Comparison of ENCODE assay signal across 8 mouse cellular contexts in the genomic region with DNA sequence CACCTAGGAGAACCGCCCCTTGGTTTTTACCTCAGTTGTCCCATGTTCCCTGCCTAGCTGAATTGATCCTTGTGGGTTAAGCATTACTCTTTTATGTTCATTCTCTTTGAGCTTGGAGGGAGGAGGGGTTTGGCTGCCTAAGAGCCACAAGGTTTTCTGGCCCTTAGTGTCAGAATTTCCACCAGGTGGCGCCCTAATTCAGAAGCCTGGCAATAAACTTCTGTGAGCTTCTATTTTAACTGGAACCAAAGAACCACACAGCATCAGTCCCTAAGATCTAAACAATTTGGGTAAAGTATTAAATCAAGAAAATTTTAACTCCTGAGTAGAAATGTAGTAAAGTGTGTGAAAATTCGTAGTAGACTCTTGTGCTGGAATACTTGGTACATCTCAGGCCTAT.
DNase-seq lines count a peak whose midpoint lies in the region; ATAC-seq lines count a peak whose summit lies in the region.

No protein-coding gene starts in this region.

- no peaks in the 10 kb centered on the region for H3K9me3 ChIP-seq in midbrain, embryonic 10.5 days (replicated peaks)
- no peaks in the 10 kb centered on the region for H3K9me3 ChIP-seq in midbrain, embryonic 13.5 days
- no peaks in the 10 kb centered on the region for H3K9me3 ChIP-seq in forebrain, embryonic 15.5 days
- no peaks in the 10 kb centered on the region for H3K9me3 ChIP-seq in intestine, embryonic 15.5 days
- no peaks in the 10 kb centered on the region for H3K9me3 ChIP-seq in stomach, embryonic 14.5 days (ENCODE audit: control insufficient read depth, low read depth, low read length)

- no peak overlapping the region for H3K9ac ChIP-seq in midbrain, embryonic 13.5 days (replicated peaks)
- H3K9ac ChIP-seq in forebrain, embryonic 15.5 days (replicated peaks), result no peak overlapping the region
- H3K9ac ChIP-seq in intestine, embryonic 15.5 days, result no peak overlapping the region
- no peak overlapping the region for H3K9ac ChIP-seq in stomach, embryonic 14.5 days (replicated peaks; ENCODE audit: low read depth, low read length)

- H3K4me3 ChIP-seq in midbrain, embryonic 10.5 days, result no peak overlapping the region
- H3K4me3 ChIP-seq in midbrain, embryonic 13.5 days (replicated peaks), result no peak overlapping the region
- no peak overlapping the region for H3K4me3 ChIP-seq in forebrain, embryonic 15.5 days
- H3K4me3 ChIP-seq in intestine, embryonic 15.5 days (replicated peaks), result no peak overlapping the region
- H3K4me3 ChIP-seq in stomach, embryonic 14.5 days (ENCODE audit: low read depth, low read length), result no peak overlapping the region

- H3K4me2 ChIP-seq in midbrain, embryonic 13.5 days (replicated peaks), result no peak overlapping the region
- H3K4me2 ChIP-seq in forebrain, embryonic 15.5 days (replicated peaks), result no peak overlapping the region
- H3K4me2 ChIP-seq in intestine, embryonic 15.5 days (replicated peaks), result no peak overlapping the region
- H3K4me2 ChIP-seq in stomach, embryonic 14.5 days (replicated peaks; ENCODE audit: low read depth, low read length), result no peak overlapping the region

- no peak for ATAC-seq in midbrain, embryonic 13.5 days
- ATAC-seq in forebrain, embryonic 15.5 days (replicated peaks), result 0 out of 2 replicates have a peak, but pooled peaks have one; percentile 9
- 0 out of 2 replicates have a peak, but pooled peaks have one; percentile 3 for ATAC-seq in intestine, embryonic 15.5 days
- 0 out of 2 replicates have a peak, but pooled peaks have one; percentile 47 for ATAC-seq in monocyte, adult 5-6 weeks (replicated peaks; ENCODE audit: insufficient number of reproducible peaks, low FRiP score, low TSS enrichment, poor library complexity, severe bottlenecking)
- ATAC-seq in stomach, embryonic 14.5 days (ENCODE audit: insufficient number of reproducible peaks, insufficient read depth, low FRiP score, low read depth), result no peak

- WGBS in midbrain, embryonic 10.5 days, result 28% methylated on average over 3 of the region's 3 CpGs
- 20% methylated on average over 3 of the region's 3 CpGs for WGBS in midbrain, embryonic 13.5 days
- 25% methylated on average over 3 of the region's 3 CpGs for WGBS in forebrain, embryonic 15.5 days
- 27% methylated on average over 3 of the region's 3 CpGs for WGBS in intestine, embryonic 15.5 days
- WGBS in stomach, embryonic 14.5 days, result 22% methylated on average over 3 of the region's 3 CpGs

- H3K27me3 ChIP-seq in midbrain, embryonic 10.5 days (ENCODE audit: low read depth, poor library complexity, severe bottlenecking), result no peaks in the 10 kb centered on the region
- no peaks in the 10 kb centered on the region for H3K27me3 ChIP-seq in midbrain, embryonic 13.5 days
- H3K27me3 ChIP-seq in forebrain, embryonic 15.5 days, result no peaks in the 10 kb centered on the region
- H3K27me3 ChIP-seq in intestine, embryonic 15.5 days (replicated peaks), result no peaks in the 10 kb centered on the region
- H3K27me3 ChIP-seq in stomach, embryonic 14.5 days (ENCODE audit: control insufficient read depth, insufficient read depth, low read length), result no peaks in the 10 kb centered on the region

- H3K36me3 ChIP-seq in midbrain, embryonic 10.5 days, result no peaks in the 10 kb centered on the region
- no peaks in the 10 kb centered on the region for H3K36me3 ChIP-seq in midbrain, embryonic 13.5 days
- H3K36me3 ChIP-seq in forebrain, embryonic 15.5 days, result no peaks in the 10 kb centered on the region
- no peaks in the 10 kb centered on the region for H3K36me3 ChIP-seq in intestine, embryonic 15.5 days
- no peaks in the 10 kb centered on the region for H3K36me3 ChIP-seq in stomach, embryonic 14.5 days (ENCODE audit: control insufficient read depth, insufficient read depth, low read length)

- peaks cover 29% of the 10 kb centered on the region for H3K4me1 ChIP-seq in midbrain, embryonic 10.5 days
- H3K4me1 ChIP-seq in midbrain, embryonic 13.5 days (replicated peaks), result peaks cover 16% of the 10 kb centered on the region
- peaks cover 17% of the 10 kb centered on the region for H3K4me1 ChIP-seq in forebrain, embryonic 15.5 days
- H3K4me1 ChIP-seq in intestine, embryonic 15.5 days (replicated peaks), result peaks cover 16% of the 10 kb centered on the region
- H3K4me1 ChIP-seq in stomach, embryonic 14.5 days (ENCODE audit: control insufficient read depth, insufficient read depth, low read length), result peaks cover 32% of the 10 kb centered on the region

- no peak overlapping the region for H3K27ac ChIP-seq in midbrain, embryonic 10.5 days (replicated peaks)
- H3K27ac ChIP-seq in midbrain, embryonic 13.5 days, result no peak overlapping the region
- no peak overlapping the region for H3K27ac ChIP-seq in forebrain, embryonic 15.5 days (replicated peaks)
- peak overlapping the region; percentile 13; the same call in 1 of the 2 replicates for H3K27ac ChIP-seq in intestine, embryonic 15.5 days
- peak overlapping the region; percentile 62; the same call in 1 of the 2 replicates for H3K27ac ChIP-seq in stomach, embryonic 14.5 days (ENCODE audit: low read length)

- peak; percentile 54 for DNase-seq in midbrain, embryonic 10.5 days (ENCODE audit: low spot score)
- DNase-seq in c-Kit-positive CD71-positive TER-119-negative erythroid progenitor cells, embryonic 14.5 days (ENCODE audit: low read depth), result peak; percentile 65
- peak; percentile 45 to 56 for DNase-seq in left cerebral cortex, postnatal 36 days (ENCODE audit: low spot score in 2 of 2)

- intact Hi-C loops in left cerebral cortex, postnatal 36 days (cut with DNase I), result no loop called here

Comparison
In these comparisons a context has a peak if more than half of its experiments do, and no peak if none do; other contexts are left out.
1. H3K27ac ChIP-seq: peak in intestine, embryonic 15.5 days (single experiment) and stomach, embryonic 14.5 days (single experiment); none in midbrain, embryonic 10.5 days (single experiment), midbrain, embryonic 13.5 days (single experiment) and forebrain, embryonic 15.5 days (single experiment).
2. ATAC-seq: peak in forebrain, embryonic 15.5 days (single experiment), intestine, embryonic 15.5 days (single experiment) and monocyte, adult 5-6 weeks (single experiment); none in midbrain, embryonic 13.5 days (single experiment) and stomach, embryonic 14.5 days (single experiment).
3. Peak in every context shown above with its lines, with median percentiles within 50 percentile points of each other: DNase-seq.